Mouse (Mus musculus) gastrocnemius, postnatal 14 days (tissue): Measurements from ENCODE around the gene Mcur1. TPM values are rescaled to one million over a fixed set of nuclear protein-coding genes. Genes with fewer than 3 reads are reported as not detected.

Source experiments
- DNase-seq: peaks from one replicate; pipeline ENCODE4 v3.0.0; 2021; ENCODE audit warnings: mixed read lengths
- intact Hi-C: fragments of 180-260 bp; cut with DNase I; formaldehyde crosslinking; loops from one replicate; pipeline ENCODE4 v1.15.1; 2025; ENCODE audit warnings: low total_unique reads
- total RNA-seq, 2 experiments: library from RNA; stranded (reverse); gene quantifications; 2 replicates each; pipeline ENCODE4 v1.2.3; 2021

Mcur1 gene
- total RNA-seq, 2 experiments from 2014 or later: 21.1 to 21.8 TPM

DNA sequence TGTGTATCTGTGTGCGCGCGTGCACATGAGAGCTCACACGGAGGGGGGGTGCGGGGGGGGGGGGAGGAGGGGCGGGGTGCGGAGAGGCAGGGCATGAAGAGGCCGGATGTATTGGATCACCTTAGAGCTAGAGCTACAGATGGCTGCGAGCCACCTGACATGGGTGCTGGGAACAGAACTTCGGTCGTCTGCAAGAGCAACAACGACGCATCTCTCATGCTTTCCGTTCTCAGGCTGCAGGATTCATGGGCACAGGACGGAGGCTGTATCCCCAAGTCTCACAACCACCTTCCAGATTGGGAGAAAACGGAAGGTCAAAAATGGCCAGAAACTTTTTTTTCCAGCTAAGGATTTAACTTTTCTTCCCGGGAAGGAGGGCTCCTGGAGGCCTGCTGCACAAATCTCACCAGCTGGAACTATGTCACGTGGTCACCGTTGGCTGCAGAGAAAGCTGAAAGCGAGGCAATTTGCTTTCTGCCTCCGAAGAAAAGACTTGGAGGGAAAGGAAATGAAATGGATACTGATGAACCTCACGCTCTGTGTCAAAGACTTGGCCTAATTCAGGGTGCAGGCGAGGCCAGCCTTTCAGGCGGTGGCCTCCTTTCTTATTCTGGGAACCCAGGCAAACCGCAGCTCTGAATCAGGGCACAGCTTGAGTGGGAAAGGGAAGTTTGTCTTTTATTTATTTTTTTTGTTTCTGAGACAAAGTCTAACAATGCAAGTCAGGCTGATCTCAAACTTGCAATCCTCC lies 7.3 kb upstream of the Mcur1 start:
- intact Hi-C loops: no loop called here
- peak; percentile 32 for DNase-seq

GRCm38 (mm10) chr13:43566184-43566583 lies 6.2 kb upstream of the Mcur1 start:
- no peak for DNase-seq
- intact Hi-C loops: no loop called here

DNA sequence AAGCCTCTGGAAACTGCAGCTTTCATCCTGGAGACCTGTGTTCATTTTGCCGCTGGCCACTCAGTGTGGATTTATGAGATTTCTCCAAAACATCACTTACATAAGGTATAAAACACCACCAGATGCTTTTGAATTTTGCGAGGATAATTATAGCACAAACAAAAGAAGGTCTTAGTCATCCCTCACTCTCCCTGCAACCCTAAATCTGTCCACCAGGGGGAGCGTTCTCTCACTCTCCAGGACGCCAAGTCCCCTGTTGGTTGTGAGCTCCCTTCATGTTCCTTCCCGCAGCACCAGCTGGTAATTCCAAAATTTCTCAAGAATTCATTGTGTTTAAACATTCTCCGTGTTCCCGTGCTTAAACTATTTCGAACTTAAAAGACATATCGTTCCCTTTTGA lies 5.4 kb upstream of the Mcur1 start:
- intact Hi-C loops: no loop called here
- peak; percentile 75 for DNase-seq

DNA sequence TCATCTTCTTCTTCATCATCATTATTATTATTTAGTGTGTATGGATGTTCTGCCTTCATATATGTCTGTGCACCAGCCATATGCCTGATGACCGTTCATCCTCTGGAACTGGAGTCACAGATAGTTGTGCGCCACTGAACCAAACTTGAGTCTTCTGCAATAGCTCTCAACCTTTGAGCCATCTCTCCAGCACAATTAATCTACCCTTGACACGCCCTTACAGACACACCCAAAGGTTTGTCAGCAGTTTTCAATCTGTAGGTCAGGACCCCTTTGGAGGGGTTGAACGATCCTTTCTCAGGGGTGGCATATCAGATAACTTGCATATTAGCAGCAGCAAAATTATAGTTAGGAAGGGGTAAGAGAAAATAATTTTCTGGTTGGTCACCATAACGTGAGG lies 4.7 kb upstream of the Mcur1 start:
- intact Hi-C loops: no loop called here
- no peak for DNase-seq

DNA sequence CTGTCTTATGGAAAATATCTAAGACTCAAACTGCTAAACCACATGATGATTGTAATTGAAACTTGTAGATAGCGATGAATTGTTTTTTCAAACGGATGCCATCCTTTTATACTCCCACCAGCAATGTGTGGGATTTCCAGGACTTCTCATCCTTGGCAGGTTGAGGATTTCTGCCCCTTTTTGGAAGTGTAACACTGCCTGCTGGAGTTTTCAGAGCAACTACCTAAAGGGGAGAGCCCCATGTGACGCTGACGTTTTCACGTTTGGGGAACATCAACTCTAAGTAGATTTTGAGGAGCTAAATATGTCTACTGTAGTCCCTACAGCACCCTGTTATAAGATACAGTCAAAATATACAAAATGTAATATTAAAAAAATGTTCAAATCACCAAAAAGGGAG lies 2.7 kb upstream of the Mcur1 start:
- intact Hi-C loops: no loop called here
- no peak for DNase-seq

GRCm38 (mm10) chr13:43560458-43561411 lies 744 bp upstream of the Mcur1 start:
- peak; percentile 55 for DNase-seq
- intact Hi-C loops: no loop called here

DNA sequence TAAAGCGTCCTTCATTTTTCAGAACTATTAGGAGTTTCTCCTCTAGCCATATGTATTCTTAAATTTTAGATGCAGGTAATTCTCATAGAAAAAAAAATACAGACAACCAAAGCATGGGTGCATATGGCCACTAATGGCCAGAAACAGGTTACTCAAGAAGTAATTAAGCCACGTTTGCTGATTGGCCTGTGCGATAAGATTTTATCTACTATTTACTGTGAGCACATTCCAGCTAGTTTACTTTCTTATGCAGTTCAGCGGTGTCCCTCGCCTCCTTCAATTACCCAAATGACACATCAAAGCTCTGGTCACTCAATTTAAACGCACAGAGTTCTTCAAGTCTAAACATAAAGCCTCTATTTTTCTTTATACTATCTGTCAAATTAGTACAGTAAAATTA lies 1.0 kb downstream of the Mcur1 start:
- intact Hi-C loops: no loop called here
- DNase-seq: no peak

GRCm38 (mm10) chr13:43558357-43558756 lies 1.6 kb downstream of the Mcur1 start:
- no peak for DNase-seq
- intact Hi-C loops: no loop called here

GRCm38 (mm10) chr13:43556913-43557542 lies 3.0 kb downstream of the Mcur1 start:
- intact Hi-C loops: no loop called here

DNA sequence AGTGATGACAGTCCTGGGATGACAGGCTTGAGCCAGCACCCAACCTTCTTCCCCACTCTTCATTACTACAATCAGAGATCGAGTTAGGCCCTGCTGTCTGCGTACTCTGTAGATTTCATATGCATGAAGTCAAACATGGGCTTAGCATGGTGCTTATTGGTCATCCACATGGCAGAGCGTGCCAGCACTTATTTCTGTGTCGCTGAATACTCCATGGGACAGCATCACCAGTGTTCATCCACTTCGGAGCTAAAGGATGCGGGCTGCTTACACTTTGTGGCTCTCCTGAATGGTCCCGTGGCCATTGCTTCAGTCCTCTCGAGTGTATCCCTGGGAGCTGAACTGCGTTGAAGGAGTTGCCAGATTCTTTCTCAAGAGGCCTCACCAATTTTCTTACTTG lies 4.7 kb downstream of the Mcur1 start:
- DNase-seq: no peak
- intact Hi-C loops: no loop called here

More at GRCm38 (mm10) chr13:43556913-43557542, 3.0 kb downstream of the Mcur1 start:
- no peak for DNase-seq

DNA sequence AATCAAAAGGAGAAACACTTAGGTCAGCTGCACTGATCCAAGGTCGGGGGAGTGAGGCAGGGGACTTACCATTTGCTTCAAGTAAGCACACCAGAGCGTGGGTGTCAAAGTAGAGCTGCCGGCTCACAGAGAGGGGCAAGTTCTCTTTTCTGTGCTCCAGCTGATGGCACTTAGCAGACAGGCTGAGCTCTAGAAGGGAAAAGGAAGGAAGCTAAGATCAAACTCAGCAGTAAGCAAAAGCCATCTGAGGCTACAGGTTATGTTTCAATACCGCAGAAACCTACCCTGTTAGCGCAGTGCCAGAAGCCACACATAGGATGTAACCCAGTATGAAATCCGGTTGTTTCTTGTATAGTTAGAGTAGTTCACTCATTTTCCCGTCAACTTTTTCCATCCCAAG lies 5.2 kb downstream of the Mcur1 start:
- no peak for DNase-seq
- intact Hi-C loops: no loop called here

DNA sequence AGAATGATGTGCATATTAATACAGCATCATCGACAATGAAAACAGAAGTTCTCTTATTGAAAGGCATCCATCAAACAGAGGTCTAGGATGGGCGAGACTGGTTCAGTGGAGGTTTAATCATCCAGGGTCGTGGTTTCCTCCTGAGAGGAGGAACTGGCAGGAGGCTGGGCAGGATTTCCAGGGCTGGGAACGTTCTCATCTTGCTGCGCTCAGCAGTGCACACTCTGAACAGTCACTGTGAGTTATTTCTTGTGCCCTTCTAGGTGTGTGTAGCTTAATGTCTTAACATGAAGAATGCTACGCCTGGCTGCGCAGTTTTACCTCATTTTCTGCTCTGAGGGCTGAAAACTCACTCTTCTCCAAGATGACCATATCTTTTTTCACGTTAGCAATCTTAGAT lies 9.3 kb downstream of the Mcur1 start:
- no peak for DNase-seq
- intact Hi-C loops: no loop called here

DNA sequence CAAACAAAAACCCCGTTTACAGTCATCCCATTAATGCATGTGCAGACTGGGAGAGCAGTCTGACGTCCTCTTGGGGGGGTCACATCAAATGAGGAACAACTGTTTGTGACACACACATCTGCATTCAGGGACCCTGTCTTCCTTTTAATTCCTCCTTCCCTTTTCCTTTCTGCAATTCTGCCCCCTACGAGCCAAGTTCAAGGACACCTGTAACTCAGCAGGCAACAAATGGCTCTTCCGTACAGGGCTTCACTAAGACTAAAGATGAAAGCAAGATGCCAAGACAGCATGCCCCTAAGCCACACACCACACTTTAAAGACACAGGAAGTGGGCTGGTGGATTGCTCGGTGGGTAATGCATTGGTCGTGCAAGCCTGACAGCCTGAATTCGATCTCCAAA lies 10.1 kb downstream of the Mcur1 start:
- intact Hi-C loops: no loop called here
- no peak for DNase-seq

DNA sequence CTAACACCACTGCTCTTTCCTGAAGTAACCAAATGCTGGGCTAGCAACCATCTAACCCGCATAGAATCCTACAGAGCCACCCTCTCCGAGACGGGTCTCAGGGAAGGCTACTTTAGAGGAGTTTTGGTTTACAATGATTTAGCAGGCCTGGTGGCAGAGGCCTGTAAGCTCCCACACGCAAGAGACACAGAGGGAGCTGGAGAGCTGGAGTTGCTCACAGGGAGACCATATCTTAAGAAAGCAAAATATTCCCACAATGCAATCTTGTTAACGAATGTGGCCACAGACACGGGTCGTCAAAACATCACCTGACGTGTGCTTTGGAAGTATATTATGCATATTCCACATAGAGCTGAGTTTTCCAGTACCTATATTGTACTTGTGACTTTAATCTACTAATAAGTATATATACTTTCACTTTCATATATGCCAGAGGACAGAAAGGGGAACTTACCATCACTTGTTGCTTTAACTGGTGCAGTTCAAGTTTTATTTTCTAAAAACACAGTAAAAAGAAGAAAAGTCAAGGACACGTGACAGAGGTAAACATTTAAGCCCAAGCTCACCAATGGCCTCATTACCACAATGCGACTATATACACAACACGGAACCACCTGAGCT lies 10.8 kb downstream of the Mcur1 start:
- DNase-seq: no peak
- intact Hi-C loops: no loop called here

- DNase-seq: no peak
- intact Hi-C loops: no loop called here
Observed at GRCm38 (mm10) chr13:43548617-43549016, 11.4 kb downstream of the Mcur1 start.

DNA sequence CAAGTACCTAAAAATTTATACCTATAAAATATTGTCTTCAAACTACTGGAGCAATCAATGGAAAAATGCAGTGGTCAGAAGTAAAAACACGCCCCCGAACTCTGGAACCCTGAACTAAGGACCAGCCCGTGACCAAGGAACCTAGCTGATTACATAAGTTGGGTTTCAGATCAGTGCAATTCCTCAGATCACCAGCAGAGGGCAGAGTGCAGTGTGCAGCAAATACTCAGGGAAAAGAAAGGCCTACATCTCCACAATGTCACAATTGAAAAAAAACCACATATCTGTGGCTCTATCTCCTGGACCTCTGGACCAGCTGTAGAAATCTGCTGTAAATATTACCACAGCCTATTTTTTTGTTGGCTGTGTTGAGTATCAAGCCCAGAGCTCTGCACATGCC lies 13.1 kb downstream of the Mcur1 start:
- intact Hi-C loops: no loop called here
- DNase-seq: peak; percentile 72

DNA sequence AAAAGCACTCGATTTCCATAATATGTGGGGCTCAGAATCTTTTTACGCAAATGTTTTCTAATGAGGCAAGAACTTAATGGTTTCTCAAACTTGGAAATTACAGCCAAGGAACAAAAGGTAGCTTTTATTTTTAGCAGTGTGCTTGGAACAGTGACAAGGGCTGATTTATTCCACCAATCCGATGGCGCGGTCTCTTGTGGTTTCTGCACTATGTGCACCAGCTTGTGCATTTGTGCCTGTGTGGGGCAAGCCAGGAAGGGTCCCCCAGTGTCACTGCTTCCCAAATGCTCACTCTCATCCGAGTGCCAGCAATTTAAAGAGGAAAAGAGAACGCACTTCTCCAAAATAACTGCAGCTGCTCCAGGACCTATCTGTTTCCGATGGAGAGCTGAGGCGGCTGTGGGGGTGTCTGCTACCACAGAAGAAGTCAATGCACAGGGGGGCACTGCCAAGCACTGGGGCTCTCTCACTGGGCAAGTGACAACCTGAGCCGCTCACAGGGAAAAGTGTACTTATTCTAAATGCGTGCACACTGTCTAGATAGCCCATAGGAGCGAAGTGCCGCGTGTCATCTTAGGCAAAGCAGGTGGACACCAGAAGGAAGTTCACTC lies 19.7 kb downstream of the Mcur1 start:
- DNase-seq: no peak
- intact Hi-C loops: no loop called here

GRCm38 (mm10) chr13:43539409-43539808 lies 20.6 kb downstream of the Mcur1 start:
- intact Hi-C loops: loop anchor here (10.0 kb wide), 1 partner anchor 55 kb away; the partner anchor contains the start of gene Ranbp9
- no peak for DNase-seq

DNA sequence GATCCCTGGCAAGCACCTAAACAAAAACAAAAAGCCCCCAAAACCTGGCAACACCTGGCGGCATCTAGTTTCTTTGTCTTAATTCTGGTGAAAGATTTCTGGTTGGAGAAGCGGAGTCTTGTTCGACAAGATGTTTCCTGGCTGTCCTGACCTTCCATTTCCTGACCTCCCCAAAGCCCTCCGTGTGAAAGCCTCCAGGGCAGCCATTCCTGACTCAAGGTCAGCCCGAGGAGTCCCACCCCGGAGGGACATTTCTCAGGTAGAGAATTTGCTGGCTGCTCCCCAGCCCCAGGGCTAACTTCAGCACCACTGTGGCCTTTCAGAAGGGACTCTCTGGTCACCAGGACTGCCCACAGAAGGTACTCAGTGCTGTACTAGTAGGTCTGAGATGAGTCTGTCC lies 22.1 kb downstream of the Mcur1 start:
- DNase-seq: no peak
- intact Hi-C loops: loop anchor here (10.0 kb wide), 1 partner anchor 53 kb away; the partner anchor contains the start of gene Ranbp9
